Mouse (Mus musculus) myocyte (in vitro differentiated cells): ENCODE data around the gene Sox5. TPM values are rescaled to one million over a fixed set of nuclear protein-coding genes. Genes with fewer than 3 reads are reported as not detected.

Experiments used
- H3K27me3 ChIP-seq: one replicate; pipeline ENCODE4 v1.6.1; 2011; ENCODE audit not compliant: control insufficient read depth, insufficient read depth, insufficient read length
- H3K36me3 ChIP-seq: one replicate; pipeline ENCODE4 v1.6.1; 2011; ENCODE audit not compliant: control insufficient read depth, insufficient read depth
- H3K4me2 ChIP-seq: one replicate; pipeline ENCODE4 v1.6.1; 2011; ENCODE audit warnings: low read depth, control low read depth
- H3K4me3 ChIP-seq: one replicate; pipeline ENCODE4 v1.5.1; 2011; ENCODE audit warnings: mild to moderate bottlenecking, control low read depth, moderate library complexity
- H3K79me2 ChIP-seq: one replicate; pipeline ENCODE4 v1.6.1; 2011; ENCODE audit not compliant: control insufficient read depth, insufficient read depth
- H3ac ChIP-seq: one replicate; pipeline ENCODE4 v1.6.1; 2011; ENCODE audit not compliant: control insufficient read depth, insufficient read length
- CEBPB ChIP-seq: IDR thresholded peaks from 2 replicates; pipeline ENCODE4 v1.6.1; 2011; ENCODE audit warnings: mild to moderate bottlenecking, moderate library complexity; ENCODE audit not compliant: poor library complexity, insufficient read depth, severe bottlenecking
- E2F4 ChIP-seq: IDR thresholded peaks from one replicate; pipeline ENCODE4 v1.6.1; 2011; ENCODE audit warnings: mild to moderate bottlenecking, control low read depth, moderate library complexity; ENCODE audit not compliant: insufficient read depth
- MAX ChIP-seq: IDR thresholded peaks from one replicate; pipeline ENCODE4 v1.6.1; 2011; ENCODE audit warnings: low read depth, mild to moderate bottlenecking, control low read depth
- MYOD1 ChIP-seq, 3 experiments: IDR thresholded peaks; one replicate each; pipeline ENCODE4 v1.6.1; 2011; ENCODE audit warnings: control low read depth in 2 of 3, low read depth in 2 of 3, mild to moderate bottlenecking in 2 of 3, moderate library complexity in 1 of 3; ENCODE audit not compliant: insufficient read length in 2 of 3, control insufficient read depth in 1 of 3
- MYOG ChIP-seq, 3 experiments: IDR thresholded peaks; one replicate each; pipeline ENCODE4 v1.6.1; 2011; ENCODE audit warnings: control low read depth in 2 of 3, low read depth in 2 of 3, mild to moderate bottlenecking in 2 of 3; ENCODE audit not compliant: insufficient read length in 2 of 3, control insufficient read depth in 1 of 3, insufficient read depth in 1 of 3
- POLR2A ChIP-seq: IDR thresholded peaks from one replicate; pipeline ENCODE4 v1.6.1; 2011; ENCODE audit warnings: low read depth, mild to moderate bottlenecking, control low read depth, moderate library complexity; ENCODE audit not compliant: insufficient read length
- POLR2AphosphoS2 ChIP-seq: IDR thresholded peaks from one replicate; pipeline ENCODE4 v1.6.1; 2011; ENCODE audit warnings: low read depth, control low read depth; ENCODE audit not compliant: insufficient read length
- REST ChIP-seq: IDR thresholded peaks from one replicate; pipeline ENCODE4 v1.6.1; 2011; ENCODE audit warnings: mild to moderate bottlenecking, control low read depth, moderate library complexity; ENCODE audit not compliant: insufficient read depth, insufficient read length
- SRF ChIP-seq: IDR thresholded peaks from one replicate; pipeline ENCODE4 v1.6.1; 2011; ENCODE audit warnings: low read depth; ENCODE audit not compliant: control insufficient read depth, insufficient read length
- TCF12 ChIP-seq: IDR thresholded peaks from one replicate; pipeline ENCODE4 v1.6.1; 2011; ENCODE audit warnings: mild to moderate bottlenecking, control low read depth; ENCODE audit not compliant: poor library complexity, insufficient read depth, severe bottlenecking
- TCF3 ChIP-seq: IDR thresholded peaks from one replicate; pipeline ENCODE4 v1.6.1; 2011; ENCODE audit warnings: low read depth, control low read depth; ENCODE audit not compliant: insufficient read length
- USF1 ChIP-seq: IDR thresholded peaks from one replicate; pipeline ENCODE4 v1.6.1; 2011; ENCODE audit warnings: low read depth, mild to moderate bottlenecking, control low read depth, moderate library complexity
- polyA plus RNA-seq: library from polyadenylated mRNA; unstranded; fragments of >200 nt; fragmentation: generic; extraction: Trizol; gene quantifications from one replicate; pipeline ENCODE4 v1.2.1, GENCODE M21; 2012; ENCODE audit warnings: missing spikeins

Sox5 gene
- polyA plus RNA-seq, 1 experiment = 0.50 TPM

DNA sequence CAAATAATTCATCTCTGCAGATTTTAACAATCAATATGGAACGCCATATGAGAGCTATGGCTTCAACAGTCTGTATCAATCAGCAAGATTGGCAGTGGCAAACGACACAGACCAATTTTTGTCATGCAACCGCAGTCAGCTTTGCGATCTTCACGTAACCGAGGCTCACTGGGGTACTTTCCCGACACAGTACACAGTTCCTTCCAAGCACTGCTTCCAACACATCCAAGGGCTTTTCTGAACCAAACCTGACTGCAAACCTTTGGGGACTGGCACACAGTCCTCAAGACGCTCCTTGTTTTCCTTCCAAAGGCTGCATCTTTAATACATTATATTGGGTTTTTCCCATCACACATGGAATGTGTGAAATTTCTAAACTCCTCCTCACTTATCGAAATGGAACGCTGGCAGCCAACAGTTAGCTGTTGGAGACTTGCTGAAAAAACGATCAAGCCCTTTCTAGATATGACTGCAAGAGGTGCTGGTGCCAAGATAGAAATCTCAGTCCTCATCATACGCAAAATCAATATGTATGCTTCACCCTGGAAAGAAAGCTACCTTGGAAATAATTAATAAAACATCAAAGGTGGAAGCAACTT is 474.1 kb downstream of the Sox5 start:
- no peaks in the 10 kb centered on the region for H3K79me2 ChIP-seq

DNA sequence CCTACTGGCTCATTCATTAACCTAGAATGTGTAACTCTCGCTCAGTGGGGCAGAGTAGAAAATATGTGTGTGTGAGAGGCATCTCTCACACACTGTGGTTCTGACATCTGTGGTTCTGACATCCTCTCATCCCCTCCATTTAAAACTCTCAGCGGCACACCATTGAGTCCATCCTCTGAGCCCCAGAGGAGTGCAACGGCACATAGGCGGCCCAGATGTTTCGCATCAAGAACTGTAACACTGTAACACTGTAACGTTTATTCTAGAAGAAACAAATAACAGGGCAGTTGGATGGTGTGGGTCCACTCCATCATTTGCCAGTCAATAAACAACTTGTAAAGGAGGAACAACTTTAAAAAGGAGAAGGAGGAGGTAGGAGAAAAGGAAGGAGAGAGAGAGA is 479.0 kb downstream of the Sox5 start:
- H3K79me2 ChIP-seq = no peaks in the 10 kb centered on the region
- H3K4me3 ChIP-seq = no peak overlapping the region
- no peaks in the 10 kb centered on the region for H3K36me3 ChIP-seq
- TF ChIP-seq TCF12 (no peak), USF1 (no peak), MAX (no peak), POLR2A (no peak), SRF (no peak), POLR2AphosphoS2 (no peak), CEBPB (no peak), E2F4 (no peak), TCF3 (no peak), MYOD1 (IDR thresholded peaks at IDR 0.05; ENCODE audit: control insufficient read depth in 1 of 3, insufficient read length in 2 of 3, low read depth in 2 of 3) (no peak), REST (no peak), MYOG (IDR thresholded peaks at IDR 0.05; ENCODE audit: control insufficient read depth in 1 of 3, insufficient read depth in 1 of 3, insufficient read length in 2 of 3, low read depth in 2 of 3) (no peak)
- H3K4me2 ChIP-seq = no peak overlapping the region
- H3K27me3 ChIP-seq = no peaks in the 10 kb centered on the region
- H3ac ChIP-seq = no peak overlapping the region

More for the DNA sequence above, 474.1 kb downstream of the Sox5 start:
- TF ChIP-seq TCF3 = no peak
- Histone ChIP-seq H3K4me3 (no peak overlapping the region), H3K4me2 (no peak overlapping the region), H3K36me3 (no peaks in the 10 kb centered on the region), H3ac (no peak overlapping the region), H3K27me3 (no peaks in the 10 kb centered on the region)

DNA sequence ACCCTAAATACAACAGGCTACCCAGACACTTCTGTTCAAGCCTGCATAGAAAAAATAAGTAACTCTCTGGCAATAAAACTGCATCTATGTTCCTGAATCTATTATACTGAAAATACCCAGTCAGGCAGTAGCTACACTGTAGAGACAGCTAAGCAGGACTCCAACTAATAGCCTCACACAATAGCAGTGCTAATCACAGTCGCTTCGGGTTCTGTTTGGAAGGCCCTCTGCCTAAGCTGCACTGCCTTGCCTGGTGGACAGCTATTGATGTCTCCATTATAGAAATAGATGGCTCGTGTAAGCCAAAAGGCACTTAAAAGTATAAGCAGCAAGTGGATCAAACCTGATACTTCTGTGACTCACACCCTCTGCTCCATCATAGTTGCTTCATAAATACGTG is 480.7 kb downstream of the Sox5 start:
- Histone ChIP-seq H3K4me3 (no peak overlapping the region), H3K27me3 (no peaks in the 10 kb centered on the region), H3K79me2 (no peaks in the 10 kb centered on the region), H3K36me3 (no peaks in the 10 kb centered on the region), H3ac (no peak overlapping the region), H3K4me2 (no peak overlapping the region)
- TF ChIP-seq REST = no peak
- no peak for TF ChIP-seq E2F4
- no peak for TF ChIP-seq MYOG (IDR thresholded peaks at IDR 0.05; ENCODE audit: control insufficient read depth in 1 of 3, insufficient read depth in 1 of 3, insufficient read length in 2 of 3, low read depth in 2 of 3)
- no peak for TF ChIP-seq TCF12
- TF ChIP-seq SRF = no peak
- TF ChIP-seq TCF3 = no peak

DNA sequence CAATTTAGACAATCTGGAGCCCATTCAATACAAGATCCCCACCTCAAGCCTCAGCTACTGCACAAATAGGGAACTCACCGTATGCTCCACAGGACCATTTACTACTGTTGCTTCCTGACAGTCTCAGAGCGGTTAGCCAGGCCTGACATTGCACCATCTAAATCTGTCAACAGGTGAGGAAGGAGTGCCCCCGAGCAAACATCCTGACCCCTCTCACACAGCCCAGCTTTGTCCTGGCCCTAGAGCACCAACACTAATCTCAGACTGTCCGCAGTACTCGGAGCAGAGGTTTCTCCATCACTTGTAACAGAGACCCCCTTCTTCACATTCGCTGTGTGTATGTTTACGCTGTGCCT is 482.3 kb downstream of the Sox5 start:
- Histone ChIP-seq H3K4me2 (no peak overlapping the region), H3K36me3 (no peaks in the 10 kb centered on the region), H3K27me3 (no peaks in the 10 kb centered on the region), H3K79me2 (no peaks in the 10 kb centered on the region), H3ac (no peak overlapping the region), H3K4me3 (no peak overlapping the region)
- no peak for TF ChIP-seq POLR2A
- no peak for TF ChIP-seq MYOG (IDR thresholded peaks at IDR 0.05; ENCODE audit: control insufficient read depth in 1 of 3, insufficient read depth in 1 of 3, insufficient read length in 2 of 3, low read depth in 2 of 3)
- no peak for TF ChIP-seq REST

DNA sequence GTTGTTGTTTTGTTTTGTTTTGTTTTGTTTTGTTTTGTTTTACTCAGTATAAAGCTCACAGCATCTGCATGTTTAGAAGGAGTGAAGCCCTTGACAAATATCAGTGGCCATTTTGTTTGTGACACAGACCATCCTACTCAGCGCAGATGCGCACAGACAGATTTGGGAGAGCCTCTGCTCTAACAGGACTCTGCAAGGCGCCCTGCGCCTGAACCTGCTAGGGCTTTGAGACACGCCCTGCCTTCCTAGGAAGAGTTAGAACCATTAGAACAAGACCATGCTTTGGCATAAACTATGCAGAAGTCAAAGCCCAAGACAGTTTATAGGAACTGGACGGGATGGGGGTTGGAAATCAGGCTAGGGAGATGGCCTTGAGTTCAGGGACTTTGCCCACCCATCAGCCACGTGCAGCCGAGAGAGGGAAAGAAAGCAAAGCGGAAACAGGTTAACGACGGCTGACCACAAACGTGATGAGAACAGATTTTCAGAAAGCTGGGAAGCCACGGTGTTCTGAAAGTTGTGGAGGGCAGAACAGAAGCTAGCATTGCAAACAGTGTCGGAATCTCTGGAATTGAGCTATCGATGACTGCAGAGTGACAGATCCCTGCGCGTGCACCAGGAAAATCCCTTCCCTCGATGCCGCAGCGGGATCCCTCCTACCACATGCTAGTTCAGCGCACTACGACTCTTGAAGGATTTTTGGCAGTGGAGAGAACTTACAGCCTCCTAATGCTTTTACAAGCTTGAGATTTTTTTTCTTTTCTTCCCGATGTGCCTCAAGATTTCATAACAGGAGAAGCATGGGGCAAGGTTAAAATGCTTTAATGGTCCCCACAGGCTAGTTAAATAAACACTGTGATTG is 482.9 kb downstream of the Sox5 start:
- Histone ChIP-seq H3ac (no peak overlapping the region), H3K27me3 (no peaks in the 10 kb centered on the region), H3K79me2 (no peaks in the 10 kb centered on the region), H3K36me3 (no peaks in the 10 kb centered on the region), H3K4me3 (no peak overlapping the region), H3K4me2 (no peak overlapping the region)
- TF ChIP-seq TCF3 (no peak), USF1 (no peak), POLR2A (no peak), POLR2AphosphoS2 (no peak)

DNA sequence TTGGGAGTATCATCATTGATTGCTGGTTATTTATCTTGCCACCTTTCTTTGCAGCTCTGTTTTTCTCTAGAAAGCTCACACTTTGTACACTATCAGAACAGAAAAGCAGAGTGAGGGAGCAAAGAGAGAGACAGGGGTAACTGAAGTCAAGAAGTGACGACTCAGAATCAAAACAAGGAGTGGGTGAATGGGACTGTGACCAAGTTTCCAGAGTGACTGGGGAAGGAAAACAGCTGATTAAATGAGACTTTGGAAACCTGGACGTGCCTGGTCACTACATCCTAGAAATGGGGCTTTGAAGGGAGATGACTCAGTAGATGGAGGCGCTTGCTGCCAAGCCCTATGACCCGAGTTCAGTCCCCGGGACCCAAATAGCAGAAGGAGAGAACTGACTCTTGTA is 483.9 kb downstream of the Sox5 start:
- H3ac ChIP-seq = no peak overlapping the region
- no peaks in the 10 kb centered on the region for H3K27me3 ChIP-seq
- H3K4me3 ChIP-seq = no peak overlapping the region
- no peaks in the 10 kb centered on the region for H3K36me3 ChIP-seq
- TF ChIP-seq TCF12 (no peak), CEBPB (no peak), MYOD1 (IDR thresholded peaks at IDR 0.05; ENCODE audit: control insufficient read depth in 1 of 3, insufficient read length in 2 of 3, low read depth in 2 of 3) (no peak), USF1 (no peak), POLR2A (no peak), MYOG (IDR thresholded peaks at IDR 0.05; ENCODE audit: control insufficient read depth in 1 of 3, insufficient read depth in 1 of 3, insufficient read length in 2 of 3, low read depth in 2 of 3) (no peak), MAX (no peak), SRF (no peak), POLR2AphosphoS2 (no peak), E2F4 (no peak), REST (no peak), TCF3 (no peak)
- H3K4me2 ChIP-seq = no peak overlapping the region
- no peaks in the 10 kb centered on the region for H3K79me2 ChIP-seq
